Mouse (Mus musculus) embryo, embryonic 9.5 days (tissue): ENCODE measurements at regions not wholly inside any gene's neighbourhood (a gene's known extent, or its start where the extent isn't known, plus 50 kb on each side); places are given as distances from the start of the nearest gene placed in this dataset.

Source experiments
- DNase-seq: peaks from one replicate; pipeline ENCODE4 v3.0.0-alpha.2; 2017; ENCODE audit errors: extremely low spot score

GRCm38 (mm10) chr13:70127310-70127709, 325.1 kb downstream of the Med10 start:
- DNase-seq, result no peak

- DNase-seq, result no peak
These were observed 332.3 kb downstream of the Med10 start for GRCm38 (mm10) chr13:70134544-70134943.

- no peak for DNase-seq
These were observed 334.0 kb downstream of the Med10 start for GRCm38 (mm10) chr13:70136209-70136608.

- DNase-seq, result no peak
These were observed 342.3 kb downstream of the Med10 start for GRCm38 (mm10) chr13:70144461-70144860.

- no peak for DNase-seq
These were observed 343.3 kb downstream of the Med10 start for GRCm38 (mm10) chr13:70145466-70145865.

- no peak for DNase-seq
These were observed 347.1 kb downstream of the Med10 start for GRCm38 (mm10) chr13:70149041-70149898.

- DNase-seq, result no peak
These were observed 347.6 kb downstream of the Med10 start for GRCm38 (mm10) chr13:70149899-70150184.

- DNase-seq, result no peak
These were observed 350.9 kb downstream of the Med10 start for GRCm38 (mm10) chr13:70153062-70153461.

GRCm38 (mm10) chr13:70155596-70155995, 353.4 kb downstream of the Med10 start:
- no peak for DNase-seq

- DNase-seq, result no peak
These were observed 354.9 kb downstream of the Med10 start for GRCm38 (mm10) chr13:70156975-70157588.

GRCm38 (mm10) chr13:70159065-70159464, 356.9 kb downstream of the Med10 start:
- no peak for DNase-seq

GRCm38 (mm10) chr13:70159604-70160003, 357.4 kb downstream of the Med10 start:
- no peak for DNase-seq

GRCm38 (mm10) chr13:70162115-70162514, 359.9 kb downstream of the Med10 start:
- no peak for DNase-seq

- no peak for DNase-seq
These were observed 363.5 kb downstream of the Med10 start for GRCm38 (mm10) chr13:70165511-70166225.

GRCm38 (mm10) chr13:70167747-70168146, 365.6 kb downstream of the Med10 start:
- DNase-seq, result no peak

GRCm38 (mm10) chr13:70168906-70169305, 366.7 kb downstream of the Med10 start:
- DNase-seq, result no peak

- DNase-seq, result no peak
These were observed 374.9 kb downstream of the Med10 start for GRCm38 (mm10) chr13:70177066-70177465.

GRCm38 (mm10) chr13:70178073-70178491, 375.9 kb downstream of the Med10 start:
- DNase-seq, result no peak

- no peak for DNase-seq
These were observed 388.8 kb downstream of the Med10 start for GRCm38 (mm10) chr13:70190978-70191377.

- no peak for DNase-seq
These were observed 390.2 kb downstream of the Med10 start for GRCm38 (mm10) chr13:70192101-70193025.

- DNase-seq, result no peak
These were observed 391.1 kb downstream of the Med10 start for GRCm38 (mm10) chr13:70193270-70193669.

- DNase-seq, result no peak
These were observed 393.7 kb downstream of the Med10 start for GRCm38 (mm10) chr13:70195854-70196253.
